Mouse (Mus musculus) CH12F3 (cell line): ENCODE data around the gene Fiz1.
"Not testable (repeated sequence)": the region's sequence is repeated elsewhere in the genome, so short reads cannot be mapped to it uniquely, and the experiment has no call there.

Experiments used
- in situ Hi-C: fragments of 300-500 bp; cut with MboI; formaldehyde crosslinking; loops from 2 replicates; pipeline ENCODE4 v1.14.3; 2020; ENCODE audit warnings: low sequenced_read_pairs

The Fiz1 gene

GRCm38 (mm10) chr7:5008229-5008628, 6.3 kb downstream of the Fiz1 start:
- in situ Hi-C loops, result no loop called here

GRCm38 (mm10) chr7:5002876-5003275, 11.6 kb downstream of the Fiz1 start:
- in situ Hi-C loops, result not testable (repeated sequence)

- in situ Hi-C loops, result no loop called here
Observed at GRCm38 (mm10) chr7:4999876-5000275, 14.6 kb downstream of the Fiz1 start.

- in situ Hi-C loops, result no loop called here
Observed at GRCm38 (mm10) chr7:4996934-4997333, 17.6 kb downstream of the Fiz1 start.

- in situ Hi-C loops, result no loop called here
Observed at GRCm38 (mm10) chr7:4996003-4996895, 18.2 kb downstream of the Fiz1 start, which contains the start of gene Zfp579. Zfp579 (minus strand) TSS chr7:4996158.

GRCm38 (mm10) chr7:4995268-4996002, 19.1 kb downstream of the Fiz1 start:
- in situ Hi-C loops, result no loop called here

GRCm38 (mm10) chr7:4993999-4994788, 20.3 kb downstream of the Fiz1 start:
- in situ Hi-C loops, result no loop called here

- in situ Hi-C loops, result no loop called here
Observed at GRCm38 (mm10) chr7:4993347-4993998, 21.0 kb downstream of the Fiz1 start.

GRCm38 (mm10) chr7:4988250-4988649, 26.2 kb downstream of the Fiz1 start:
- in situ Hi-C loops, result no loop called here

GRCm38 (mm10) chr7:4976832-4977231, 37.7 kb downstream of the Fiz1 start:
- in situ Hi-C loops, result no loop called here

GRCm38 (mm10) chr7:4975455-4975854, 39.0 kb downstream of the Fiz1 start:
- in situ Hi-C loops, result no loop called here

GRCm38 (mm10) chr7:4972321-4973047, 42.0 kb downstream of the Fiz1 start:
- in situ Hi-C loops, result no loop called here

- in situ Hi-C loops, result no loop called here
Observed at GRCm38 (mm10) chr7:4971710-4972109, 42.8 kb downstream of the Fiz1 start.

GRCm38 (mm10) chr7:4971068-4971467, 43.4 kb downstream of the Fiz1 start, which contains the start of gene Sbk3:
Sbk3 (minus strand) TSS chr7:4971168.
- in situ Hi-C loops, result no loop called here

GRCm38 (mm10) chr7:4964988-4965387, 49.5 kb downstream of the Fiz1 start:
- in situ Hi-C loops, result no loop called here

GRCm38 (mm10) chr7:4964272-4964671, 50.2 kb downstream of the Fiz1 start, which contains the start of gene Sbk2:
Sbk2 (minus strand) TSS chr7:4964406.
- in situ Hi-C loops, result no loop called here

GRCm38 (mm10) chr7:4963527-4963926, 51.0 kb downstream of the Fiz1 start:
- in situ Hi-C loops, result no loop called here

- in situ Hi-C loops, result no loop called here
Observed at GRCm38 (mm10) chr7:4957361-4957760, 57.1 kb downstream of the Fiz1 start.
